Mouse (Mus musculus) embryo, embryonic 9.5 days (tissue): ENCODE measurements at regions not wholly inside any gene's neighbourhood (a gene's known extent, or its start where the extent isn't known, plus 50 kb on each side); places are given as distances from the start of the nearest gene placed in this dataset.

ENCODE experiments used
- DNase-seq: peaks from one replicate; pipeline ENCODE4 v3.0.0-alpha.2; 2017; ENCODE audit errors: extremely low spot score

DNA sequence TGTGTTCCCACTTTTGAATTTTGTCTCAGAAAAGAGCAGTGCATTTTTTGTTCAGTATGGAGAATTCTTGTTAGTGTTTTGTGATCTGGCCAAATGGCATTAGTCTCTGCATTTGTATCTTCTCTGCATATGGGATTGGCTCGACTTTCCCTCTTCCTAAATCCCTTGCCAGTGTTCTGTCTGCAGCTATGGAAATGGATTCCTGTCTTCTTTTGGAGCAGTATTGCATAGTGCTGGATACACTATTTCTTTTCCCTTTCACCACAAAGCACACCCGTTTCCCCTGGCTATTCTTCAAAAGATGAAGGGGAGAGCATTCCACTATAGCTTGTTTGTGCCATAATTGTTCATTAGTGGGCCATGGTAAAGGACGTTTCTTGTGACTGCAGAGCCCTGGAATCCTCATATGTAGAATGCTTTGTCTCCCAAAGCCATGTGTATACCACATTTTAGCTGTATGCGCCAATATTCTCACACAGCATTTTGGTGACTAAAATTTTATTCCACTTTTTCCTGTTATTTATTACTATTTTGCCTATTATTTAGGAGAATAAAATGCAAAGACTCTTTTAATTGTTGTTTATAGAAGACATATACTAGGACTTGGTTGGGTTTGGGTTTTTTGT lies 197.8 kb downstream of the Hs3st1 start:
- DNase-seq: no peak

- DNase-seq: no peak
Measured at GRCm38 (mm10) chr5:39537044-39537443, 218.2 kb downstream of the Hs3st1 start.

DNA sequence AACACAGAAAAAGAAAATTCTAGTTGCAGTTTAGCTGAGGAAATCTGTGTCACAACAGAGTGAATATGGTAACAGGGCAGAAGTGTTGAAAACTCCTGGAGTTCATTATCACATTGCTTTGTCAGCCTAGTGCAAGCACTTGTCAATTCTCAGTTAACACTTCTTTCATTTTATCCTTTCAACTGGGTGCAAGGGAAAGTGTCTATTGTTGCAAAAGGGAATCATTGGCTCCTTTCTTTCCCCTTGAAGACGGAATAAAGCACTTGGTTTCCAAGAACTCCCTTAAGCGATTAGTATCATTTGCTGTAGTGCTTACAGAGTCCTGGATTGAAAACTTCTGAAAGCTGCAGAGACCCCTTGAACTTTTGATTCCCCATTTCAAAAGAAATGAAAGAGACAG lies 218.9 kb downstream of the Hs3st1 start:
- DNase-seq: no peak

DNA sequence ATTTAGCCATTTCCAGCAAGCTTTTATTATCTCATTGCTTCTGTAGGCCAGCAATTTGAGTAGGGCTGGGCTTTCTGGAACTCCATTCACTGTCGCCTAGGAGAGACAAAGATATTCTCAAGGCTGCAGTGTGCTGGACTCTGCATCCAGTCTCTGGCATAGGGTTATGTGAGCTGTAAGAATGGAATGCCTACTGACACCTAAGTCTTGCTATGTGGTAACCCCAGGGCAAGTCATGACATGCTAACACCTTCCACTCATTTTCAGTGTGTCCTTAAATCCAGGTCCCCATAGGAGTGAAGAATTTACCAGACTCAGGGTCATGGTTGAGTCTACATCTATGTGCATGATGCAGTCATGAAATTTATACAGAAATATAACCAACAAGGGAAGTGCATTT lies 245.0 kb downstream of the Hs3st1 start:
- no peak for DNase-seq

DNA sequence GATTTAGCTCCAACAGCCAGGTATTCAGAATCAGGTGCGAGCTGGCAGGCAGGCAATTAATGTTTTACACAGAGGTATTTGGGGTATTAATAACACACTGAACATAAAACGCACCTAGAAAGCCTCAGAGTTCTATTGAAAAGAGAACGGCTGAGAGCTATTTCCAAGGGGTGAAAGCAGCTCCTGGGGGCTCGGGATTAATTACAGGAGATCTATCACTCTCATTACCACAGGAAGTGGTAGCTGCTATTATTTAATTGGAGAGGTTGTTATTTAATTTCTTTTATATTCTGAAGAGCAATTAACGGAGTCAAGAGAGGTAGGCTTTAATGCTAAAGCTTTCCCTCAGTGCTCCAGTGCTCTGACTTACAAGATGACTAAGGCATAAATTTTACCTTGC lies 272.5 kb downstream of the Hs3st1 start:
- no peak for DNase-seq

GRCm38 (mm10) chr5:39458116-39458525 lies 297.2 kb downstream of the Hs3st1 start:
- DNase-seq: no peak

GRCm38 (mm10) chr5:39453706-39454105 lies 301.6 kb downstream of the Hs3st1 start:
- DNase-seq: no peak

DNA sequence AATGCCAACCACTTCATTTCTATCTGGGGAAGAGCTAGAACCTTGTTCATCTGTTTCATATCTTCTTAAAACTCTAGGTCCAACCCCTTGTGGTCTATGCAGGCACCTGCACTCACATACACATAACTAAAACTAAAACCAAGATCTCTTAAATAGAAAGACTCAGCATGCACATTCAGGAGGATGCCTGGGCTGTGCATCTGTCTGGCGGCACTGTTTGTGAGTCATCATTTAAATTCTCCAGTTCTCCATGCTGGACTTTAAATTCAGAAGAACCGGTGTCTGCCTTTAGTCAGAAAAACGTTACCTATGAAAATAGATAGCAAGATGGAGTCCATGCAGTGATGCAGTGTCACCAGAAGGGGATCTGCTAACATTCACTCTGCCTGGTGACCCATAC lies 314.5 kb downstream of the Hs3st1 start:
- no peak for DNase-seq

DNA sequence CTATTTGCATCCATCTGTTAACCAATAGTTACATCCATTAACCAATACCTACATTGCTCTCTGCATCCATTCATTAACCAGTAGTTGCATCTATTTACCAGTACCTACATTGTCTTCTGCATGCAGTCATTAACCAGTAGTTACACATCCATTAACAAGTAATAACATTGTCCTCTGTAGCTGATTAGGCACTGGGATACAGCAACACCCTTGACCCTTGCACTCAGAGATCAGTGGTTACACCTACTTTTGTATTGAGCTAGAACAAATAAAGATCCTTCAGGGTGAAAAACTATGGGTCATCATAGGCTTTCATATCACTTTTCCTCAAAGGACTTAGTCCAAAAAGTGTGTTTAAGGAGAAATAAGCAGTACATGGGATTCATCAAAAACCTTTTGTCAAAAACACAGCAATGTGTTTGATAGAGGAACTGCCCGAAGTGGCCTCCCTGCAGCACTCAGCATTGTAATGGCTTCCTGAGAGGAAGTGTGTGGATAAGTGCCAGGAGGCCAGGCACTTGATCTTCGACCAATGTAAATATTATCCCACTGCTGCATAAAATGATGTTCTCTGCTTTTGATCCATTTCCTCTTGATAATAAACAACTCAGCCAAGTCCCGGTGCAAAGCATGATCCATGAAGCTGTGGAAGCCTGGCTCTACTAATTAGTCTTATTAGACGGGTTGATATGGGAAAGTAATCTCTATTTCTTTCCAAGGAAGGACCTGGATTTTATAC lies 317.6 kb downstream of the Hs3st1 start:
- DNase-seq: no peak

GRCm38 (mm10) chr5:39426053-39426452 lies 329.2 kb downstream of the Hs3st1 start:
- no peak for DNase-seq

- DNase-seq: no peak
Measured at GRCm38 (mm10) chr5:39423720-39424119, 331.6 kb downstream of the Hs3st1 start.

DNA sequence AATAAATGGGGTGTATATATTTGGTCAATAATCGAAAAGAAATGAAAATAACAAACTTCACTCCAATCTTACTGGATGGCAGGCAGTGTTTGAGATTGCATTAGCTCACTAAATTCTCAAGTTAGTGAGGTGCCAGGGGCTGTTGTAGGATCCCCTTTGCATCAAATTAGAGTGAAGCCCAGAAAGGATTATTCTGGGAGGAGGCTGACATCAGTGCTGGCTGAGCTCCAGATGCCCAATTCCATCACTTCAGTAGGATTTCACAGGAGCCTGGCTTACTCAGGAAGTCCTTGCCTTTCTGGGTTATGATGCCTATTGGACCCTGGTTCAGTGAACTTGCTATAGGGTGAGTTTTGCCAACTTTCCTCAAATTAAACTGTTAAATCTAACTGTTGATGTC lies 336.5 kb downstream of the Hs3st1 start:
- no peak for DNase-seq

DNA sequence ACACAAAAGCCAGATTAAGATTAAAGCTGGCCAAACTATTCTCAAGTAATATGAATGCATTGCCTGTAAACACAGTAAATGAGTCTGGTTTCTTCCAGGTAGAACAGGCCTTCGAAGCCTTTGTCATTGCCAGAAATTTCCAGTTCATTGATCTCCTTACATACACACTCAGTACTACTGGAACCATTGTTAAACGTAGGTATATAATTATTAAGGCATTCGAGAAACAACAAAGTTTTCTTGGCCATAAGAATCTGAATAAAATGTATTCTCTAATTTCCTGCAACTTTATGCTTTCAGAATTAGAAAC lies 337.5 kb downstream of the Hs3st1 start:
- DNase-seq: no peak

GRCm38 (mm10) chr5:39417121-39417844 lies 338.0 kb downstream of the Hs3st1 start:
- no peak for DNase-seq

GRCm38 (mm10) chr5:39416597-39417023 lies 338.7 kb downstream of the Hs3st1 start:
- DNase-seq: no peak

DNA sequence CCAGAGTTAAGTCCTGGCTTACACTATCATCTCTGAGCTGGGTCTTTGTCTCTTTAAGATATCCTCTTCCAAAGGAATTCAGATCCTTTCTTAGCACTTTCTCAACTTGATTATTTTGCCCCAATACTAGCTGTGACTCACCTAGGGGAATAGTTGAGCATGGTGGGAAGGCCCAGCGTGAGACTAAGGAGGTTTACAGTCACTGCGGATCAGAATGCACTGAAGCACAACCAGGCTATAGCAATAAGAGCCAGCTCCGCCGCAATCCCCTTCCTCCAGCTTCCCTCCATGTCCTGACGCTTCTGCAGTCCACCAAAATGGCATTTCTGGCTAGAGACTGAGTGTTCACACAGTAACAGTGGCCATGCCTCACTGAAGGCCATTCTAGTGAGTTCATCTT lies 342.5 kb downstream of the Hs3st1 start:
- DNase-seq: no peak

- no peak for DNase-seq
Measured at GRCm38 (mm10) chr5:39390391-39390987, 364.8 kb downstream of the Hs3st1 start.

GRCm38 (mm10) chr5:39384410-39384809 lies 370.9 kb downstream of the Hs3st1 start:
- DNase-seq: no peak

GRCm38 (mm10) chr5:39374199-39374598 lies 381.1 kb downstream of the Hs3st1 start:
- no peak for DNase-seq

GRCm38 (mm10) chr5:39348680-39349079 lies 406.6 kb downstream of the Hs3st1 start:
- DNase-seq: no peak

- no peak for DNase-seq
Measured at GRCm38 (mm10) chr5:39347019-39347418, 408.3 kb downstream of the Hs3st1 start.

DNA sequence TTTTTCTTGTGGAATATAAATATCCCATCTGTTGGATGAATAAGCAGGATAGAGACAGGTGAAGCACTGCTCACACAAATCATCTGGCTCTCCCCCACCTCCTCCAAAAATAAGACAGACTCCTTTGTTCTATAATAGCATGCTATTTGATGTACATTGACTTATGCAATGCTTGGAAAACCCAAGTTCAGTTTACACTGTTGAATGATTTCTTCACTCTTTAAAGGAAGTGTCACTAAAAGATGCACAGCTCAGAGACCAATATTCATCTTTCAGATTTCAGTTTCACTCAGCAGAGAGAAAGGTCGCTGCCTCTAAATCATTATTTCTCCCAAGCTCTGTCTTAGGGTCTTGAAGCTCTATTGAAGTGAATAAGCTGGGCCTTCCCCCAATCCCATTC lies 417.4 kb downstream of the Hs3st1 start:
- no peak for DNase-seq
